Mouse (Mus musculus) left cerebral cortex, adult 9 months (tissue): ENCODE data around the gene Aldh16a1.
"Not testable (repeated sequence)": the region's sequence is repeated elsewhere in the genome, so short reads cannot be mapped to it uniquely, and the experiment has no call there.

ENCODE experiments used
- DNase-seq, 2 experiments: peaks; one replicate each; pipeline ENCODE4 v3.0.0; 2022; ENCODE audit warnings: low spot score in 2 of 2

Aldh16a1 gene

GRCm38 (mm10) chr7:45157459-45157858, 3.1 kb upstream of the Aldh16a1 start:
- DNase-seq, result peak in 1 of 2 experiments; percentile 75

DNA sequence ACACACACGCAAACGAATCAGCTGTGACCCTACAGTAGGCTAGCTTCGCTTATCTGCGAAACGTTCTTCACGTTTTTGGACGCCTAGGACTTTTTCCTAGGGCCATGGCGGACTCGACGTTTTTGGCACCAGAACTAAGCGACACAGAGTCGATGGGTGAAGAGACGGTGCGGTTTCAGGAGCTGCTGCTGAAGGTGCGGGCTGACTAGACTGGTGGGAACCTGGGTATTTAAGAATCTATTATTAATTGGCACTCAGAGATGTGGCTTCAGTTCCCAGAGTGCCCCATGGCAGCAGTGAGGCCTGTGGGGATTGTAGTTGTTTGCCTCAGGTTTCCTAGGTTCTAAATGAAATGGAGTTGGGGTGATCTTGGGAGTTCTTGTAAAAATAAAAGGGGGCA, 1.8 kb upstream of the Aldh16a1 start:
- no peak for DNase-seq

DNA sequence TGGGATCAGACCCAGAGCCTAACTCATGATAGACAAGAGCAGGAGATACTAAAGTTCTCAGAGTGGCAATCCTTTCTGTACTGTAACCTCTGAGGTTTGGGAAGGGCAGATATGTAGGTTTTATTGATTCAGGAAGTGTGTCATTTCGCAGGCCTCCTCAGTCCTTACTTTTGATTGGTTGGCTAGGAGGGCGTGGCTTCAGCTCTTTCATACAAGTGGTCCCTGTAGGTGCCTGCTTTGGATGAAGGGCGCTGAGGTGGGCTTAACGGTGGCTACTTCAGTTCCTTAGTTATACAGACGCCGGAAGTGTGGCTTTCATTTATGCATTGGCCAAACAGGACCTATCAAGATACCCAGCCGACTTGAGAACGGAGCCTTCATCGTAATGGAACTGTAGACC, 1.2 kb upstream of the Aldh16a1 start:
- DNase-seq, result no peak

DNA sequence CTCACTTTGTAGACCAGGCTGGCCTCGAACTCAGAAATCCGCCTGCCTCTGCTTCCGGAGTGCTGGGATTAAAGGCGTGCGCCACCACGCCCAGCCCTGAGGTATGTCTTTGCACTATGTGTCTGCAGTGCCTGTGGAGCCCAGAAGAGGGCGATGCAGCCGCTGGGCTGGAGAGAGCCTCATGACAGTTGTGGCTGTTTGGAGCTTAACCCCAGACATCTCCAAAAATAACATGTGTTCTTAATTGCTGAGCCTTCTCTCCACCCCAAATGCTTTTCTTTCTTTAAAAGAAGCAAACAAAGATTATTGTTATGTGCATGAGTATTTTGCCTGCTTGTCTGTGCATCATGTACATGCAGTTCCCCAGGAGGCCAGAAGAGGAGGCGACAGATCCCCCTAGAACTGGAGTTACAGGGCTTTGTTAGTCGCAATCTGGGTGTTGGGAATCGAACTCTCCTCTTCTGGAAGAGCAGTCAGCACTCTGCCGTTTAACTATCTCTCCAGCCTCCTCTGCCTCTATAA, 670 bp upstream of the Aldh16a1 start:
- peak in 1 of 2 experiments; percentile 54 for DNase-seq

GRCm38 (mm10) chr7:45153586-45153985, 798 bp downstream of the Aldh16a1 start:
- DNase-seq, result no peak

GRCm38 (mm10) chr7:45153052-45153451, 1.3 kb downstream of the Aldh16a1 start:
- not testable (repeated sequence) for DNase-seq

DNA sequence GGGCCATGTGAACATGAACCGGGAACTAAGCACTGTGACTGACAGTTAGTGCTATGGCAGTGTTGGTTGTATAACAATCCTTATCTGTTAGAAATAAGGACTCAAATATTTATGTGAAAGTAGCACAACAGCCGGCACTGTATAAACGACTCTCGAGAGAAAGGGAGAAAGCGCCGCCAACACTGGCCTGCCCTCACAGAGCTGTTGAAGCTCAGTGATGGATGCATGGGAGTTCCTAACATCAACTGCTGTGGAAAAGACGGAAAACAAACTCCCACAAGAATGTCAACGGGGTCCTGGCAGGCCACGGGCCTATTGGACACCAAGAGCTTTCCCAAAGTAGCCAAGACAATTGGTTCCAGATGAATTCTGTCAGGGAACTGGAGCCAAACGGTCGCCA, 3.1 kb downstream of the Aldh16a1 start:
- DNase-seq, result no peak

GRCm38 (mm10) chr7:45150321-45150720, 4.1 kb downstream of the Aldh16a1 start:
- no peak for DNase-seq

- DNase-seq, result no peak
These were observed 4.8 kb downstream of the Aldh16a1 start for GRCm38 (mm10) chr7:45149545-45149944.

- DNase-seq, result no peak
These were observed 5.8 kb downstream of the Aldh16a1 start for GRCm38 (mm10) chr7:45148534-45149098.

- DNase-seq, result no peak
These were observed 6.5 kb downstream of the Aldh16a1 start for GRCm38 (mm10) chr7:45147899-45148298.

DNA sequence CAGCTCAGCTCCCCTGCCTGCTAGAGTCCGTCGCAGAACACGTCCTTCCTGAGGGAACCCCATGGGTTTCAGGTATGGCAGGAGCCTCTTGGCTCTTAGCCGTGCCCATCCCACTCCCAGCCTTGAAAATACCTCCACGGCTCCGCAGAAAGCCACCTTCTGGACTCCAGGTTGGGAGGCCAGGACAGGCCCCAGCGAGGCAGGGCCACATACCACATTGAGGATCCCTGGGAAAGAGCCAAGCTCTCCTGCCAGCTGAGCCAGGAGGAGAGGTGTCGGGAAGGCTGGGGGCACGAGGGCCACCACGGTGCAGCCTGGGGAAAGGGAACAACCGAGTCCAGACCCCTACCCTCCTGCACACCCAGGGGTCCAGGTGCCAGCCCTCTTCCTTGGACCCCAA, 7.1 kb downstream of the Aldh16a1 start:
- DNase-seq, result no peak

DNA sequence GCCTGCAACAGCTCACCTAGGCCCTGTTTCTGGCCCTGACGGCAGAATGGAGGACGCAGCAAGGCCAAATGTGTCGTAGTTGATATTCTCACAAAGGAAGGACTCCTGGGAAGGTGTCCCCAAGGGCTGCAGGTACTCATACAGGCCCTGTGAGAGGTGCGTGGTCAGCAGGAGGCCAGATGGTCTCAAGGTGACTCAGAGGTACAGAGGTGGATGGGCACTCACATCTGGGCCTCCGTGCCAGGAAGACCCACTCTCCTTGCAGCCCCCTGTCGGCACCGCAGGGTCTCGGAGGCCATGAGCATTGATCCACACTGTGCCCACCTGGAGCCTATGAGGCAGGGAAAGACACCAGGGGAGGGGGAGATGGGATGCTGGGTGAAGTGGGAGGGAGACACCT, 8.9 kb downstream of the Aldh16a1 start:
- no peak for DNase-seq

GRCm38 (mm10) chr7:45144368-45145174, 9.8 kb downstream of the Aldh16a1 start:
- DNase-seq, result no peak

DNA sequence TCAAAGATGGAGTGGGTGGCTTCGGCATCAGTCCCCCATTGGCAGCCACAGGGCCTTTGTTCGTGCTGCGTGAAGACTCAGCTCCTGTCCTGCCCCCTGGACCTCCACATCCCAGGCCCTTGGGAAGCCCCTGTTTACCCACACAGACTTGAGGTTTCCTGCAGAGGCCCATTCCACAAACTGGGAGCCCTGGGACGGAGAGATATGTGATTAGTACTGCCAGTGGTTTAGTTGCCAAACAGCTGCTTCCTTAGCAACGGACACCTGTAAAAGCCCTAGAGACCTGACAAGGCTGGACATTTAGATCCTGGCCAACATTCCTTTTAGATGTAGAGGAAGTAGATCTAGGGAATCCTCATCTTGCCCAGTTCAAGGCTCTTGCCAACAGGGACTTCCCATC, 12.5 kb downstream of the Aldh16a1 start:
- no peak for DNase-seq

- no peak for DNase-seq
These were observed 13.1 kb downstream of the Aldh16a1 start for GRCm38 (mm10) chr7:45141319-45141718.

GRCm38 (mm10) chr7:45139904-45140723, 14.3 kb downstream of the Aldh16a1 start:
- DNase-seq, result no peak

DNA sequence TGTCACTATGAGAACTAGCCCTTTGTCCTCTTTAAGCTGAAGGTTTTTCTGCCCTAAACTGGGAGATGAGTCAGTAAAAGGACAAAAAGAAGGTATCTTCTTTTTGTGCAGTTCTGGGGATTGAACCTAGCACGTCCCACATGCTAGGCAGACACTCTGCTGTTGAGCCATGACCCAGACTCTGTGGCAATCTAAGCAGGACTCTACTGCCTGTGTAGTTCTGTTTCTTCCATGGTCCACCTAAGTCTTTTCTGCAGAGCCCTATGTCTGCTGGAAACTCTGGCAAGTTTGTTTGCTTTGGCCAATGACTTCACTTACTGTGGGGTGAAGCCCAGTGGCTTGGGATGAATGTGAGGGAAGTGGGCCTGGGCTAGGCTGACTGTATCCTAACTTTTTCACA, 16.0 kb downstream of the Aldh16a1 start:
- DNase-seq, result no peak

GRCm38 (mm10) chr7:45137171-45138006, 17.0 kb downstream of the Aldh16a1 start:
- no peak for DNase-seq

DNA sequence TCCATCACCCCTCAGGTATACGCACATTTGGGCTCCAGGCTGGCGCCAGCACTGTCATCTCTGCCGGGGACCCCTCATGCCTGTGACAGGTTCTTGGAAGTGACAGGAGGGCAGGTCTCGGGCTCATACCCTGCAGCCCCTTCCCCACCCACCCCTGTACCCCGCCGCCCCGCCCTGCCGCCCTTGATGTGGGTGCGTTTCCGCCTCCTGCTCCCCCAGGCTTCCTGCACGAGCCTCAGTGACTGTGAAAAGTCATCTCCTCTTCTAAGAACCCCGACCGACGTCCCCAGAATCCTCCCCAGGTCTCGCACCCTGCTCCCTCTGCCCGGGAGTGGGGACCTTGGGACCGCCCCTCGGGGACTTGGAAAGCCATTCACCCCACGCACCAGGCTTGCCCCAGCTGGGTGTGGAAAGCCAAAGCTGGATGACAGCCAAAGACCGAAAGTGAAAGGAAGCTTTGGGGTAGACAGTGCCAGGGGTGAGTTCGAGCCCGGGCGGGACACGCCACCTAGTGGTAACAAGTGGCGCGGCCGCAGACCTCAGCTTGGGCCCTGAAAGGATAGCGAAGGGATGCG, 18.3 kb downstream of the Aldh16a1 start, which contains the start of the genes Gm45713 and Flt3l:
Gene Gm45713 (minus strand): TSS at position 239 of the 575 bp plus-strand sequence.
Gene Flt3l (minus strand): TSS at position 440 of the 575 bp plus-strand sequence.
- peak in 1 of 2 experiments; percentile 93 for DNase-seq

DNA sequence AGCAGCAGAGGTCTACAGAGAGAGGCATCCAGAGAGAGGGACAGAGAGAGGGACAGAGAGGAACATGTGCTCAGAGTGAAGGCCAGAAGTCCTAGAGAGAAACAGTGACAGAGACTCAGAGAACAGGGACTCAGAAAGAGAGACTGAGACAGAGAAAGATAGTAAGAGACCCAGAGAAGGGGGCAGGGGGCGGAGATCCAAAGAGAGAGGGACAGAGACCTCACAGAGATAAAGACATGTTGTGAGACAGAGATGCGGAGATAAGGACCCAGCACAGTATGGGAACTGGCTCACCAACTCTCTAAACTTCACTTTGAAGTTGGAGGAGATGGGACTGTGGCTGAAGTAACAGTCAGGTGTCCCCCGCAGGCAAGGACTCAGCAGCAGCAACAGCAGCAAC, 19.0 kb downstream of the Aldh16a1 start:
- DNase-seq, result no peak
